17 mouse cellular contexts compared by ENCODE assay signal in genomic region chr11:53138212-53138611, GRCm38 (mm10).
"Had no signal": no experiment of that assay in that cellular context is flagged by ENCODE, and none has a peak within 500 bp of the region (broad histone marks: within the 10 kb centered on the region; RNA-seq: fewer than 3 reads in every experiment).

No protein-coding gene starts in this region.

- H3K4me3 ChIP-seq: lung, embryonic 15.5 days; midbrain, embryonic 10.5 days; midbrain, embryonic 12.5 days; myocyte; neural tube, embryonic 13.5 days; neural tube, embryonic 15.5 days had no signal

- DNase-seq: lung, adult 2 months; lung, postnatal 4 days; retina, postnatal 1 day; right cerebral cortex, adult 18-20 months; right cerebral cortex, postnatal 25 days; right cerebral cortex, postnatal 4 days; spleen, adult 18-20 months; thymus, adult 18-20 months; thymus, postnatal 14 days; thymus, postnatal 36 days had no signal

- H3K27me3 ChIP-seq: lung, embryonic 15.5 days; neural tube, embryonic 13.5 days; neural tube, embryonic 15.5 days had no signal

- H3K36me3 ChIP-seq: lung, embryonic 15.5 days; midbrain, embryonic 10.5 days; midbrain, embryonic 12.5 days; neural tube, embryonic 13.5 days; neural tube, embryonic 15.5 days had no signal

- ATAC-seq: lung, postnatal 0 days had no signal

- H3K9ac ChIP-seq: lung, embryonic 15.5 days; midbrain, embryonic 12.5 days; neural tube, embryonic 13.5 days; neural tube, embryonic 15.5 days had no signal

- H3K27ac ChIP-seq: lung, embryonic 15.5 days; midbrain, embryonic 10.5 days; midbrain, embryonic 12.5 days; neural tube, embryonic 13.5 days; neural tube, embryonic 15.5 days had no signal

- H3K4me2 ChIP-seq: lung, embryonic 15.5 days; midbrain, embryonic 12.5 days; neural tube, embryonic 13.5 days; neural tube, embryonic 15.5 days had no signal

- H3K9me3 ChIP-seq: lung, embryonic 15.5 days; midbrain, embryonic 10.5 days; midbrain, embryonic 12.5 days; neural tube, embryonic 13.5 days; neural tube, embryonic 15.5 days had no signal

- H3K4me1 ChIP-seq: lung, embryonic 15.5 days had no signal
